Mouse (Mus musculus) lung, embryonic 16.5 days (tissue): Measurements from ENCODE around the gene Tk1. TPM values are rescaled to one million over a fixed set of nuclear protein-coding genes. Genes with fewer than 3 reads are reported as not detected.

ENCODE experiments used
- polyA plus RNA-seq: library from polyadenylated mRNA; unstranded; fragments of >200 nt; fragmentation: Nextera tagmentation; extraction: Ambion mirVana; gene quantifications from 2 replicates; pipeline ENCODE4 v1.2.1, GENCODE M21; 2015

Tk1 gene
- polyA plus RNA-seq, 1 experiment from 2014 or later = 131 TPM

Other genes starting within 250 kb of the Tk1 start
- gene Tnrc6c, start 171.8 kb downstream of the Tk1 start, polyA plus RNA-seq = 8.6 and 9.3 TPM in 2 replicates
- 3.0 and 4.0 TPM in 2 replicates for gene Tmc8, start 44.0 kb downstream of the Tk1 start, polyA plus RNA-seq
- 23.6 and 26.0 TPM in 2 replicates for gene Tmc6, start 43.9 kb downstream of the Tk1 start, polyA plus RNA-seq
- 0.14 and 1.4 TPM in 2 replicates for gene 6030468B19Rik, start 28.4 kb downstream of the Tk1 start, polyA plus RNA-seq
- gene Gm20708, start 16.4 kb downstream of the Tk1 start, polyA plus RNA-seq = 0.13 and 0.14 TPM in 2 replicates
- 79.5 and 87.7 TPM in 2 replicates for gene Syngr2, start 16.4 kb downstream of the Tk1 start, polyA plus RNA-seq
- 4.9 and 5.4 TPM in 2 replicates for gene Afmid, start 168 bp downstream of the Tk1 start, polyA plus RNA-seq
- 312 and 336 TPM in 2 replicates for gene Birc5, start 23.2 kb upstream of the Tk1 start, polyA plus RNA-seq
- gene Tmem235, start 34.7 kb upstream of the Tk1 start, polyA plus RNA-seq = not detected in 2 replicates
- 4.6 and 5.0 TPM in 2 replicates for gene Tha1, start 47.4 kb upstream of the Tk1 start, polyA plus RNA-seq
- gene Socs3, start 144.0 kb upstream of the Tk1 start, polyA plus RNA-seq = 12.5 and 13.2 TPM in 2 replicates
- 41.8 and 44.8 TPM in 2 replicates for gene Pgs1, start 160.2 kb upstream of the Tk1 start, polyA plus RNA-seq